Mouse (Mus musculus): ENCODE results near the gene Soga1. TPM values are rescaled to one million over a fixed set of nuclear protein-coding genes. Genes with fewer than 3 reads are reported as not detected.

The Soga1 gene
- 10 to 100 TPM; 33.7 to 34.6 TPM for total RNA-seq (2021)
- long read RNA-seq, experiment 1, full-length matches to known transcripts = 1 of 9 reads
- long read RNA-seq, experiment 1, partial matches to known transcripts = 1 of 9 reads
- long read RNA-seq, experiment 1, other reads (novel, unspliced or antisense) = 7 of 9 reads
- long read RNA-seq, experiment 2, full-length matches to known transcripts = 1 of 14 reads
- long read RNA-seq, experiment 2, partial matches to known transcripts = 12 of 14 reads
- long read RNA-seq, experiment 2, other reads (novel, unspliced or antisense) = 1 of 14 reads

- peak; percentile 87 to 91 for DNase-seq (ENCODE audit: low spot score in 2 of 2)
Observed at GRCm38 (mm10) chr2:157078793-157079700, at the start of gene Soga1. TSS of gene Soga1 (minus strand) at chr2:157079254.

GRCm38 (mm10) chr2:157128072-157128471 is 49.0 kb upstream of the Soga1 start:
- no peak for DNase-seq (ENCODE audit: low spot score in 2 of 2)

GRCm38 (mm10) chr2:157127370-157127769 is 48.3 kb upstream of the Soga1 start:
- no peak for DNase-seq (ENCODE audit: low spot score in 2 of 2)

- no peak for DNase-seq (ENCODE audit: low spot score in 2 of 2)
Observed at GRCm38 (mm10) chr2:157125246-157125645, 46.2 kb upstream of the Soga1 start.

- DNase-seq (ENCODE audit: low spot score in 2 of 2) = no peak
Observed at GRCm38 (mm10) chr2:157121766-157122165, 42.7 kb upstream of the Soga1 start.

- no peak for DNase-seq (ENCODE audit: low spot score in 2 of 2)
Observed at GRCm38 (mm10) chr2:157119075-157119474, 40.0 kb upstream of the Soga1 start.

GRCm38 (mm10) chr2:157118556-157118955 is 39.5 kb upstream of the Soga1 start:
- no peak for DNase-seq (ENCODE audit: low spot score in 2 of 2)

- DNase-seq (ENCODE audit: low spot score in 2 of 2) = no peak
Observed at GRCm38 (mm10) chr2:157116964-157117363, 37.9 kb upstream of the Soga1 start.

- no peak for DNase-seq (ENCODE audit: low spot score in 2 of 2)
Observed at GRCm38 (mm10) chr2:157108236-157108635, 29.2 kb upstream of the Soga1 start.

- no peak for DNase-seq (ENCODE audit: low spot score in 2 of 2)
Observed at GRCm38 (mm10) chr2:157104454-157104853, 25.4 kb upstream of the Soga1 start.

GRCm38 (mm10) chr2:157102256-157102655 is 23.2 kb upstream of the Soga1 start:
- no peak for DNase-seq (ENCODE audit: low spot score in 2 of 2)

- DNase-seq (ENCODE audit: low spot score in 2 of 2) = no peak
Observed at GRCm38 (mm10) chr2:157101650-157102049, 22.6 kb upstream of the Soga1 start.

GRCm38 (mm10) chr2:157100319-157100605 is 21.2 kb upstream of the Soga1 start:
- no peak for DNase-seq (ENCODE audit: low spot score in 2 of 2)

GRCm38 (mm10) chr2:157099532-157100318 is 20.7 kb upstream of the Soga1 start:
- no peak for DNase-seq (ENCODE audit: low spot score in 2 of 2)

GRCm38 (mm10) chr2:157095005-157095755 is 16.1 kb upstream of the Soga1 start:
- peak; percentile 62 to 76 for DNase-seq (ENCODE audit: low spot score in 2 of 2)

- DNase-seq (ENCODE audit: low spot score in 2 of 2) = peak; percentile 46 to 70
Observed at GRCm38 (mm10) chr2:157092024-157092423, 13.0 kb upstream of the Soga1 start.

- DNase-seq (ENCODE audit: low spot score in 2 of 2) = no peak
Observed at GRCm38 (mm10) chr2:157087536-157088317, 8.7 kb upstream of the Soga1 start.

- DNase-seq (ENCODE audit: low spot score in 2 of 2) = no peak
Observed at GRCm38 (mm10) chr2:157086796-157087195, 7.7 kb upstream of the Soga1 start, which contains the start of gene Tldc2. TSS of gene Tldc2 (plus strand) at chr2:157087055.

- no peak for DNase-seq (ENCODE audit: low spot score in 2 of 2)
Observed at GRCm38 (mm10) chr2:157084831-157085585, 6.0 kb upstream of the Soga1 start.

All from gastrocnemius, postnatal 4 days (tissue).